Mouse (Mus musculus) hindbrain, embryonic 15.5 days (tissue): Measurements from ENCODE around the gene Snd1. TPM values are rescaled to one million over a fixed set of nuclear protein-coding genes. Genes with fewer than 3 reads are reported as not detected.

Experiments used
- ATAC-seq: fragments of 200-750 bp; cut with Nextera tagmentation; 2 replicates; pipeline ENCODE4 v1.8.0; 2017; ENCODE audit warnings: low read depth, moderate number of reproducible peaks, moderate TSS enrichment; ENCODE audit not compliant: low FRiP score
- H3K27ac ChIP-seq: fragments of 300-500 bp; sonication (generic); replicated peaks from 2 replicates; pipeline ENCODE4 v1.5.1; 2015; ENCODE audit warnings: mild to moderate bottlenecking, inconsistent platforms
- H3K27me3 ChIP-seq: fragments of 300-500 bp; sonication (generic); 2 replicates; pipeline ENCODE4 v1.6.1; 2015; ENCODE audit warnings: control low read depth, inconsistent platforms
- H3K36me3 ChIP-seq: fragments of 300-500 bp; sonication (generic); 2 replicates; pipeline ENCODE4 v1.6.1; 2015; ENCODE audit warnings: control low read depth, inconsistent platforms
- H3K4me1 ChIP-seq: fragments of 300-500 bp; sonication (generic); replicated peaks from 2 replicates; pipeline ENCODE4 v1.6.1; 2015; ENCODE audit warnings: control low read depth, inconsistent platforms
- H3K4me2 ChIP-seq: fragments of 300-500 bp; sonication (generic); 2 replicates; pipeline ENCODE4 v1.6.1; 2015; ENCODE audit warnings: moderate library complexity, mild to moderate bottlenecking, inconsistent platforms
- H3K4me3 ChIP-seq: fragments of 300-500 bp; sonication (generic); 2 replicates; pipeline ENCODE4 v1.5.1; 2015; ENCODE audit warnings: mild to moderate bottlenecking, inconsistent platforms
- H3K9ac ChIP-seq: fragments of 300-500 bp; sonication (generic); 2 replicates; pipeline ENCODE4 v1.6.1; 2015; ENCODE audit warnings: inconsistent platforms
- H3K9me3 ChIP-seq: fragments of 300-500 bp; sonication (generic); 2 replicates; pipeline ENCODE4 v1.6.1; 2016; ENCODE audit warnings: control low read depth, inconsistent platforms
- WGBS: fragments of 180-500 bp; shearing (Covaris S2); methylation state at CpG from one replicate; pipeline ENCODE4 v1.1.7; 2015; 5-methylcytosine and 5-hydroxymethylcytosine counted together
- polyA plus RNA-seq: library from polyadenylated mRNA; unstranded; fragments of >200 nt; fragmentation: Nextera tagmentation; extraction: Ambion mirVana; gene quantifications from 2 replicates; pipeline ENCODE4 v1.2.1, GENCODE M21; 2015

Snd1 gene
- polyA plus RNA-seq, 1 experiment from 2014 or later, result 76.4 TPM

DNA sequence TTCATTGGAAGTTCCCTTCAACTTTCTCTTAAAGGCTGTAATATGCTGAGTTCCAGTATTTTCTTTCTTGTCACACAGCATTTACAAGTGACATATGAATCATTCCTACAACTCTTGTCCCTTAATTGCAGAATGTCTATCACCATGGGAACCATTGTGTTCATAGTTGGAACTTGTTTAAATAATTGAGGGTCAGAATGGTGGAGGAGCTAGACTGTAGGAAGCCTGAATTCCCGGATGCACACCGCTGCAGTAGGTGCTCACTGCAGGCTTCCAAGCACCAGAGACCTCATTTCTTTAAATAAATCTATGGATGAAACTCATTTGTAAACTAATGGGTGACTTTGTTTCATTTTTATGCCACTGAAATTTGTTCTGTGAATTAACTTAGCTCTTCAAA lies 154.9 kb downstream of the Snd1 start:
- H3K27me3 ChIP-seq, result no peaks in the 10 kb centered on the region
- H3K4me2 ChIP-seq, result no peak overlapping the region
- no peak overlapping the region for H3K9ac ChIP-seq
- ATAC-seq, result no peak
- no peaks in the 10 kb centered on the region for H3K36me3 ChIP-seq
- peaks cover 39% of the 10 kb centered on the region for H3K4me1 ChIP-seq
- H3K4me3 ChIP-seq, result no peak overlapping the region
- H3K27ac ChIP-seq, result no peak overlapping the region
- 28% methylated on average over 2 of the region's 2 CpGs for WGBS
- no peaks in the 10 kb centered on the region for H3K9me3 ChIP-seq

GRCm38 (mm10) chr6:28630926-28631325 lies 156.0 kb downstream of the Snd1 start:
- Histone ChIP-seq H3K27ac (no peak overlapping the region), H3K27me3 (no peaks in the 10 kb centered on the region), H3K36me3 (no peaks in the 10 kb centered on the region), H3K9me3 (no peaks in the 10 kb centered on the region), H3K4me1 (peaks cover 39% of the 10 kb centered on the region), H3K9ac (no peak overlapping the region), H3K4me3 (no peak overlapping the region), H3K4me2 (no peak overlapping the region)
- no peak for ATAC-seq
- 65% methylated on average over 2 of the region's 2 CpGs for WGBS

DNA sequence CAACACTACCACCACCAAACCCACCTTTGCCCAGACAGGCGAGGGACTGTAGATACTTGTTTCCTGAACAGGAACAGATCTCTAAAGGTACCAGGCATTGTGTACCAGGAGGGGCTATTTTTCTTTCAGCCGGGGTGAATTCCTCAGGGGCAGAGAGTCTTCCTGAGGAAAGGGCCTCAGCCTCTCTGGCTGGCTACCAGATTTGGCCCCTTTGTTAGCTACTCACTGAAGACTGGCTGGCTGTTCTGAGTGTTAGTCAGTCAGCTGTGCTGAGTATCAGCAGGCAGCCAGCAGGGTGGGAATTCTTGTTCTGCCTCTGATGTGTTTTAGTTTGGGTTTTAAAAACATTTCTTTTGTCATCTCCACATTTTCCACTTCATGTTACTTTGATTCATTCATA lies 158.2 kb downstream of the Snd1 start:
- H3K9ac ChIP-seq, result no peak overlapping the region
- no peaks in the 10 kb centered on the region for H3K27me3 ChIP-seq
- ATAC-seq, result peak; percentile 65; the same call in 1 of the 2 replicates
- no peaks in the 10 kb centered on the region for H3K9me3 ChIP-seq
- peaks cover 41% of the 10 kb centered on the region for H3K4me1 ChIP-seq
- 0 out of 2 replicates have a peak overlapping the region, but pooled peaks have one; percentile 29 for H3K27ac ChIP-seq
- 34% methylated on average over 2 of the region's 2 CpGs for WGBS
- no peak overlapping the region for H3K4me2 ChIP-seq
- H3K36me3 ChIP-seq, result no peaks in the 10 kb centered on the region
- no peak overlapping the region for H3K4me3 ChIP-seq

DNA sequence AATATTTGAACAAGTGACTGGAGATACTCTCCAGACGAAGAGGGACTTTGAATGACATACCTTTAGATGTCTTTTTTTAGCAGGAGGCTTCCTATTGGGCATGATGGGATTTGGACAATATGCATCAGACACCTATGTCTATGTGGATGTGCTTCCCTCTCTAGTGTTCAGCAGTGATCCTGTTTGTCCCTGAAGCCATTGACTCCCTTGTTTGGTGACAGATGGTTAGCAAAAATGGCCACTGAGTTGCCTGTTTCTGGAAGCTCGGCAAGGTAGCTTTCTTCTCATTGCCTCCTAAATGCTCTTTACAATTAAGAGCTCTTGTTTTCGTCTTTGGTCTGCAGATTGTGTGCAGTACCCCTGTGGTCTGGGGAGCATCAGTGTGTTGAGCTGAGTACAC lies 158.7 kb downstream of the Snd1 start:
- no peak overlapping the region for H3K27ac ChIP-seq
- ATAC-seq, result no peak
- WGBS, result 42% methylated on average over 3 of the region's 3 CpGs
- no peaks in the 10 kb centered on the region for H3K36me3 ChIP-seq
- H3K4me3 ChIP-seq, result no peak overlapping the region
- no peaks in the 10 kb centered on the region for H3K9me3 ChIP-seq
- H3K9ac ChIP-seq, result no peak overlapping the region
- H3K4me1 ChIP-seq, result peaks cover 36% of the 10 kb centered on the region
- no peaks in the 10 kb centered on the region for H3K27me3 ChIP-seq
- no peak overlapping the region for H3K4me2 ChIP-seq

- H3K4me3 ChIP-seq, result no peak overlapping the region
- no peak for ATAC-seq
- H3K4me1 ChIP-seq, result peaks cover 28% of the 10 kb centered on the region
- H3K36me3 ChIP-seq, result no peaks in the 10 kb centered on the region
- H3K27me3 ChIP-seq, result no peaks in the 10 kb centered on the region
- H3K9me3 ChIP-seq, result no peaks in the 10 kb centered on the region
- 56% methylated on average over 1 of the region's 1 CpGs for WGBS
- no peak overlapping the region for H3K27ac ChIP-seq
- H3K9ac ChIP-seq, result no peak overlapping the region
- H3K4me2 ChIP-seq, result no peak overlapping the region
Observed at GRCm38 (mm10) chr6:28635092-28635491, 160.2 kb downstream of the Snd1 start.

DNA sequence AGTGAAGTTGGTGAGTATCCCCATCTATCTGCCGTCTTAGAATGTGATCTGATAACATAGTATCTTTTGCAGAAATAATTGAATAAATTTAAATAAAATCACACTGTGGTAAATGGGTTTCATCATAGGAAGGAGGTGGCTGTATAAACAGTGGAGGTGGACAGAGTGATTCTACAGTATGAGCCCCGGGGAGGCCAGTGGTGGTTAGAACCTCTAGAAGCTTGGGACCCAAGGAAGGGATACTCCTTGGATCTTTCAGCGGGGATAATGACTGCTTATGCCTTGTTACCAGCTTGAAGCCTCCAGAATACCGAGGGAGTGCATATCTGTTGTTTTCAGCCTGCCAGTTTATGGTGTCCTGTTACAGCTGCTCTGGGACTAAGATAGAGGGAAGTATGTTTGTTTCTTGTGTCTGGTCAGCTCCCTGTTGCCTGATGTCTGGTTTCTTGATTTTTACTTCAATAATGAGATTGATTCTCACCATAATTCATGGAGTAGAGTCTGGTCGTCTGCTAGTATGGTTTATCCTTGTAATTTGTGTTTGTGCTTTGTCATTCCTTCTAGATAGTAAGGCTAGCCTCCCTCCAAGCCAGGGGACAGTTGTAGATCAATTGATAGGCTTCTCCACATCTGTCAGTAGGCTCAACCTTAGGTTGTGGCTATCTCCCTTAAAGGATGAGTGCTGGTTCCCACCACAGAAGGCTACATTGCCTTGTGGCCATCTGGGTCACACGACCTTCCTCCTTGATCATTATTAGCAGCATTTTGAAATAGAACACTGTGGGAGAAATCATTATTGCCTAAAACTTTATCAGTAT lies 160.8 kb downstream of the Snd1 start:
- Histone ChIP-seq H3K4me3 (no peak overlapping the region), H3K4me1 (peaks cover 28% of the 10 kb centered on the region), H3K27ac (no peak overlapping the region), H3K36me3 (no peaks in the 10 kb centered on the region), H3K4me2 (no peak overlapping the region), H3K27me3 (no peaks in the 10 kb centered on the region), H3K9ac (no peak overlapping the region), H3K9me3 (no peaks in the 10 kb centered on the region)
- 82% methylated on average over 6 of the region's 6 CpGs for WGBS
- ATAC-seq, result no peak

DNA sequence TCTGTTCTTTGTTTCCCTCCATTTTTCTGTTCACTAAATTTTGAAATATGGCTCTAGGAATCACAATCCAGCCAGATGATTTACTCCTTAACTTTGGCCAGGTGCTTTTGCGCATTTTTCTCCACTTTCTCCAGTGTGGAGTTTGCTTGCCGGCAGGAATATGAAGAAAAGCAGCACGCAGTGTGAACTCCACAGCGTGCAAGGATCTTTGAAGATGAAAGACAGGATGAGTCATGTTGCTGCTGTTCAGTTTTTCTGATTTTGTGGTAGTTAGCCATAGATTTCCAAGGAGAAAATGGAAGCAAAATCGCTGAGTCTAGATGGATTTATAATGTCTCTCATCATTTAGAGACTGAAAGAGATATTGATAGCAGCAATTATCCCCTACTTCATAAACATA lies 165.1 kb downstream of the Snd1 start:
- Histone ChIP-seq H3K9ac (no peak overlapping the region), H3K36me3 (no peaks in the 10 kb centered on the region), H3K9me3 (no peaks in the 10 kb centered on the region), H3K4me2 (no peak overlapping the region), H3K27me3 (no peaks in the 10 kb centered on the region), H3K4me1 (peaks cover 12% of the 10 kb centered on the region), H3K4me3 (no peak overlapping the region), H3K27ac (no peak overlapping the region)
- 85% methylated on average over 5 of the region's 5 CpGs for WGBS
- no peak for ATAC-seq

GRCm38 (mm10) chr6:28642909-28643308 lies 168.0 kb downstream of the Snd1 start:
- Histone ChIP-seq H3K36me3 (no peaks in the 10 kb centered on the region), H3K4me3 (no peak overlapping the region), H3K27me3 (no peaks in the 10 kb centered on the region), H3K9ac (no peak overlapping the region), H3K4me1 (peaks cover 8% of the 10 kb centered on the region), H3K9me3 (no peaks in the 10 kb centered on the region), H3K27ac (no peak overlapping the region), H3K4me2 (no peak overlapping the region)
- no peak for ATAC-seq
- 46% methylated on average over 2 of the region's 2 CpGs for WGBS

DNA sequence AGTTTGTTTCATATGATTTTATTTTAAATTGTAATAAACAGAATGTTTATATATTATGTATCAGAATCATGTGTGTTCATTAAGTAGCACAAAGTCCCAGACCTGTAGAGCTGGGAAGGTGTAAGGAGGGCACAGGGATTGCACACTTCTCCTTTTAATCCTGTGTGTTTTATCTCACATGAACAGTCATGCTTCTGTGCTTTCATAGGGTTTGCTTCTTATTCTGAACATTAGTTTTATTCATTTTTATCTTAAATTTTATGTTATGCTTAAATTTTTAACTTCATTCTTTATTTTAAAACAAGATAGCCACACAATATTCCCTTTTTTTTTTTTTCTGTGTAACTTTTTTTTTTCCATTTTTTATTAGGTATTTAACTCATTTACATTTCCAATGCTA lies 170.3 kb downstream of the Snd1 start:
- Histone ChIP-seq H3K4me1 (peaks cover 8% of the 10 kb centered on the region), H3K4me2 (no peak overlapping the region), H3K9me3 (no peaks in the 10 kb centered on the region), H3K27me3 (no peaks in the 10 kb centered on the region), H3K4me3 (no peak overlapping the region), H3K9ac (no peak overlapping the region), H3K27ac (no peak overlapping the region), H3K36me3 (no peaks in the 10 kb centered on the region)
- no peak for ATAC-seq

GRCm38 (mm10) chr6:28656511-28656910 lies 181.6 kb downstream of the Snd1 start:
- Histone ChIP-seq H3K9me3 (no peaks in the 10 kb centered on the region), H3K4me2 (no peak overlapping the region), H3K27me3 (no peaks in the 10 kb centered on the region), H3K9ac (no peak overlapping the region), H3K27ac (no peak overlapping the region), H3K36me3 (no peaks in the 10 kb centered on the region), H3K4me3 (no peak overlapping the region), H3K4me1 (0 out of 2 replicates have a peak, but pooled peaks cover 6% of the 10 kb centered on the region)
- WGBS, result 87% methylated on average over 5 of the region's 5 CpGs
- ATAC-seq, result no peak

DNA sequence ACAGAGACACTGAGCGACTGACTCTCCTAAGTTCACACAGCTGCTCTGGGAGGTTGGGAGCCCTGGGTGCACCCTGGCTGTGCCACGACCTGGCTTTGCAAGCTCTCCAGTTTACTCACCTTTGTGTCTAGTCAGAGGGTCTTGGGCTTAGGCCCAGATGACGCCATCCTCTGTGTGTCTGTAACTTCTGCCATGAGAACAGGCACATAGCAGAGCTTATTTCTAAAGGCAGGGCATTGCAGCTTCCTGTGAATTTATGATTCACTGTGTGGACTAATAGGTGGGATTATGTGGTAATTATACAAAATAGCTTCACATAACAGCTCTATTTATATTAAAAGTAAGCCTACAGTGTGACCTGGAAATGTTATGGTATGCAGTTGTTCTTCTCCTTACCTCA lies 188.1 kb downstream of the Snd1 start:
- Histone ChIP-seq H3K4me3 (no peak overlapping the region), H3K9me3 (no peaks in the 10 kb centered on the region), H3K9ac (no peak overlapping the region), H3K36me3 (no peaks in the 10 kb centered on the region), H3K4me1 (0 out of 2 replicates have a peak, but pooled peaks cover 11% of the 10 kb centered on the region), H3K27ac (no peak overlapping the region), H3K4me2 (no peak overlapping the region), H3K27me3 (no peaks in the 10 kb centered on the region)
- ATAC-seq, result no peak
- 86% methylated on average over 3 of the region's 3 CpGs for WGBS

DNA sequence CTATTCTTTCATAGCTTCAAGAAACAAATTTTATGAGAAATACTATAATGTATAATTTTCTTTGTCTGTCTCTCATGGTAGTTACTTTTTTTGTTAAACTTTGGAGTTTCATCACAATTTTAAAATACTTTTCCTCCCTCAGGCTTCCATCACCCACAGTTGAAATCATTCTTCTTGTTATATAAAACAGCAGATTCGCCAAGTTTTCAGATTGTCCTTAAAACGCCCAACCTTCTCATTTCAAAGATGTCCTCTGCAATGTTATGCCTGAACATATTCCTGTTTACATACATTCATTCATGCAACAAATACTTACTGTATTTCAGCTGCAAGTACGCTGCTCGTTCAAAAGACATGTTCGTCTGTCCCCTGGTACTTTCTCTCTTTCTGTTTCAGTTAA lies 188.7 kb downstream of the Snd1 start:
- no peak overlapping the region for H3K4me2 ChIP-seq
- H3K27me3 ChIP-seq, result no peaks in the 10 kb centered on the region
- H3K27ac ChIP-seq, result no peak overlapping the region
- H3K9me3 ChIP-seq, result no peaks in the 10 kb centered on the region
- H3K9ac ChIP-seq, result no peak overlapping the region
- WGBS, result 84% methylated on average over 5 of the region's 5 CpGs
- no peaks in the 10 kb centered on the region for H3K36me3 ChIP-seq
- no peak overlapping the region for H3K4me3 ChIP-seq
- no peak for ATAC-seq
- H3K4me1 ChIP-seq, result 0 out of 2 replicates have a peak, but pooled peaks cover 11% of the 10 kb centered on the region

GRCm38 (mm10) chr6:28664716-28665115 lies 189.8 kb downstream of the Snd1 start:
- no peak overlapping the region for H3K9ac ChIP-seq
- WGBS, result 64% methylated on average over 3 of the region's 3 CpGs
- no peaks in the 10 kb centered on the region for H3K27me3 ChIP-seq
- no peak for ATAC-seq
- no peak overlapping the region for H3K4me3 ChIP-seq
- no peaks in the 10 kb centered on the region for H3K9me3 ChIP-seq
- no peak overlapping the region for H3K4me2 ChIP-seq
- H3K4me1 ChIP-seq, result 0 out of 2 replicates have a peak, but pooled peaks cover 5% of the 10 kb centered on the region
- no peaks in the 10 kb centered on the region for H3K36me3 ChIP-seq
- no peak overlapping the region for H3K27ac ChIP-seq
